Mouse (Mus musculus) urinary bladder, adult 2 months (tissue): ENCODE data around the gene Tagln2. TPM values are rescaled to one million over a fixed set of nuclear protein-coding genes. Genes with fewer than 3 reads are reported as not detected.

Source experiments
- DNase-seq: peaks from one replicate; pipeline ENCODE4 v3.0.0; 2022; ENCODE audit warnings: low spot score
- polyA plus RNA-seq: library from polyadenylated mRNA; depleted of rRNA; stranded (reverse); fragments of >200 nt; gene quantifications from 2 replicates; pipeline ENCODE4 v1.2.3, GENCODE M21; 2012

Gene Tagln2
- polyA plus RNA-seq, 1 experiment, result 175 TPM

DNA sequence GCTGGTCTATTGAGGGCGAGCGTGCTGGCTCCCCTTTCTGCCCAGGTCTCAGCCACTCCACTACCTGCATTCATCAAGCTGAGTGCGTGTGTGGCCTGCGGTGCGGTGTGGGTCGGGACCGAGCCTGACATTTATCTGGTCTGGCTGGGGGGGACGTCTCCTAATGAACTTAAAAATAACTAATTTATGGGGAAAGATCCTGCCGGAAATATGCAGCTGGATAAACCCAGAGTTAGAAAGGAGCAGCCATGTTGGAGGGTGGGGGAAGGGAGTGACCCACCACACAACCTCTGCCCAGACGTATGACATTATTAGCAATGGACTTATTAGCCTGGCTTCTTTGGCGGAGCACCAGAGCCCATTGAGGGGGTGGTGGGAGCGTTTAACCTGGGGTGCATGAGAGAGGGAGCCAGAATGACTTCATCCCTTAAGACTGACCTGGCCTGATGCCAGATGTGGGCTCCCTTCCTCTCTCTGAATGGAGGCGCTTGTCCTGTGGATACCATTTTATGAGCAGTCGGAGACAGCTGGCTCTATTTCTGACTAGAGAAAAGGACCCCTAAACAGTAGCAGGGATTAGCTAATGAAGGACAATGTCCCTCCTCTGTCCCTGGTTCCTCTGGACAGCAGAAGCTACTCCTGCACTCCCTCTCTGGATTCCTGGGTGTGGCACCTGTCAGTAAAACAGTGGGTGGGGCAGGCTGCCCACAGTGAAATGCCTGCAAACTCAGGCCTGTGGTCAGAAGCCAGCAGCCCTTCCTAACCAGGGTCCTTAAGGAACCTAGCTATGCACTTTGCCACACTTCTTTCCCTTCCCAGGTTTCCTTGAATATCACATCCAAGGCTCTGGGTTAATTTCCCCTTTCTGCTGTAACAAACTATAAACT lies 3.5 kb downstream of the Tagln2 start:
- no peak for DNase-seq

DNA sequence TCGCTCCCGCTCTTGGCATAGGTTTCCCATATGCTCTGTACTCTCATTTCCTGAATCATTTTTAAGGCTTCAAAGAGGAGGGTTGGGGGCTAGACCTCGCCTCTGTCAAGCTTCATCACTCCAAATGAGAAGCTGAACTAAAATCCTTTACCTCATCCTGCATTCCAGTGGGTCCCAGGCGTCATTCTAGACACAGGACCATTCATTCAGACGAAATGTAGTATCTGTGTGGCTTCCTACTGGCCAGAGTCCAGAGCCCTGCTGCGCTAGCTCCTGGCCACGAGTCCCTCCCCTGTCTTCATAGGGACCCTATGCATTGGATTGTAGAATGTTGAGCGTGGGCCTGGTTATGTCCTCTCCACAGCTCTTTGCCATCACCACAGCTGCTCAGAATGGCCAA lies 4.9 kb downstream of the Tagln2 start:
- DNase-seq, result no peak

DNA sequence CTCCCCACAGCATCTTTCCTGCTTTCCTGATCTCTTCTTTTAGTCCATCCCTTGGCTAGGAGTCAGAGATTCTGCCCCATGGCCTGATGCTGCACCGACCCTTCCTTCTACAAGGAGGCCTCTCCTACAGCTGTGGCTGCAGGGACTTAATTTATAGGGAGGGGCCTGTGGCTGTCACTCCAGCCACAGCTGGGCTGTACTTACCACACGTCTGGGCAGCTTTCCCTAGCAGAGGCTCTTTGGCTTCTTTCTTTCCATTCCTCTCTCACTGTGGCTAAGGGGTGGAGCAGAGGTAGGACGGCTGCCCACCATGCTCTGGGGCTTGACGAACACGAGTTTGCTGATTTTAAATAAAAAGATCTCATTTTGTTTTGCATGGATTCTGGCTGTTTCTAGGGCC lies 7.2 kb downstream of the Tagln2 start:
- no peak for DNase-seq

DNA sequence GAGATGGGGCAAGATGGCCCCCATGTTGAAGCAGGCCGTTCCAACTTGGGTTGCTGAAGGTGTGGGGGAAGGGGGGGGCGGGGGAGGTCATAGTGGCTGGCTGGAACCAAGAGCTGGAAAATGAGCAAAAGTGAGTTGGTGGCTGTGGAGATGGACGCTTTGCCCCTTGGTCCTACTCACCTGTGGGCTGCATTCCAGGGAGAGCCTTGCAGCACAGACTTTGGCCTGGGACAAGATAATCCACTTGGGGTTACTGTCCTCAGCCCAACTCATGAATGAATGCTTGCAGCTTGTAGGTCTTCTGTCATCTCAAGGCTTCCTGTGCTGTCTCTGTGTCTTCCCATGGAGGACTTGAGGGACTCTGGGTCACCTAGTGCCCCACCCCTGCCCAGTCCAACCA lies 7.9 kb downstream of the Tagln2 start:
- DNase-seq, result no peak

DNA sequence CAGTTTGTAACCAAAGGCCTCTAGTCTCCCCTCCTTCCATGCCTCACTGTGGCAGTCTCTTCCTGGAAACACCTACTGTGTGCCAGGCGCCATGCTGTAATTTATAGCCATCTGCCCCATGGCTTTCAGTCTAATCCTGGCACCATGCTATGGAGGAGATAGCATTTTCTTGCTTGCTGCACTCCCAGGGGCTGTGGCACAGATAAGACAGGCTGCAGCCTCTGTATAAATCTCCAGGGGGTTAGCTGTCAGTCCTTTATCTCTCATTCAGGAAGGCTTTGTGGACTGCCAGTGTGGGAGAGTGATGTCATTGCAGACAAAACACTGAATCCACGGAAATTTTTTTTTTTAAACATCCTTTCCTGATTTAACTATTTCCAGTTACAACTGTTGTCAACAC lies 8.3 kb downstream of the Tagln2 start:
- DNase-seq, result no peak

DNA sequence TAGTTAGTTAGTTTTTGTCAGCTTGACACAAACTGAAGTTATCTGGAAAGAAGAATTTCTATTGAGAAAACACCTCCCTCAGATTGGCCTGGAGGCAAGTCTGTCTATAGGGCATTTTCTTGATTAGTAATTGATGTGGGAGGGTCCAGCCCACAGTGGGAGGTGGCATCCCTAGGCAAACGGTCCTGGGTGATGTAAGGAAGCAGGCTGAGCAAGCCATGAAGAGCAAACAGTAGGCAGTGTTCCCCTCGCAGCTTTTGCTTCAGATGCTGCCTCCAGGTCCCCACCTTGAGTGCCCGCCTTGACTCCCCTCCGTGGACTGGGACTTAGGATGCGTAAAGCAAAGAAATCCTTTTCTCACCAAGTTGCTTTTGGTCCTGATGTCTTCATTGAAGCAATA lies 9.4 kb downstream of the Tagln2 start:
- no peak for DNase-seq

DNA sequence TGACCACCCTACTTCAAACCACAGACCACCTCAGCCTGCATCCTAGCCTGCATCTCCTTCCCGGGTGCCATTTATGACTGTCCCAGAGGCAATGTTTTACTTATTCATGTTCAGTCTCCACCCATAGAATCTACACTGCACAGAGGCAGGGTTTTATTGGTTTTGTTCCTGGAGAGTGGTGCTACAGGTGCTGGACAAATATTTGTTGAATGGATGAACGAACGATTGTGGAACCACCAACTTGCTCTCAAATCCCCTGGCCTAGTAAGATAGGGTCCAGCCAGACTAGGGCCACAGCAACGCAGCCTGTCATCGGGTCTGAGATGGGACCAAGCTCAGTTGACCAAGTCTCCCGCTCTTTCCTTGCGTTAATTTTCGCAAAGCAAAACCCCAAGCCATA lies 10.1 kb downstream of the Tagln2 start:
- DNase-seq, result no peak

DNA sequence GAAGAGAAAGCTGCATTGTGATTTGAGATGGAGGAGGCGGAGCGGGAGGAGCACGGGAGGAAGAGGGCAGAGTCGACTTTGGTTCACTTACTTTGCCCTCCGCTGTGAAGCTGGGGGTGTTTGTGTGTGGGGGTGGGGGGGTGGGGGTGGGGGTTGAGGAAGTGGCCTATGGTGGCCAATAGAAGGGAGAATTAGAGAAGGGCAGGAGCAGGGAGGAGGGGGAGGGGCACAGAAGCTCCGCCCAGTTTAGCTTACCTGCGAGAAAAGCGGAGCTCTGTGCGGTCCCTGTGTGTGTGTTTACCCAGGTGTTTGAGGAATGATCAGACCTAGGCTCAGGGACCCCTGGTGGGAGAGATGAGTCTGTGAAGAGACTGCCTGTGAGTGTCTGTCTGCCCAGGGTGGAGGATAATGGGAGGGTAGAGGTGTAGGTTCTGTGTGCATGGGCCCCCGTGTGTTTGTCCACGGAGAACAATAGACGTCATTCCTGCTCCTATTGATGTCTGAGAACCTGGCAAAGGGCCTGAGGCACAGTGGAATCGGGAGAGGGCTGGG lies 10.7 kb downstream of the Tagln2 start:
- DNase-seq, result no peak

DNA sequence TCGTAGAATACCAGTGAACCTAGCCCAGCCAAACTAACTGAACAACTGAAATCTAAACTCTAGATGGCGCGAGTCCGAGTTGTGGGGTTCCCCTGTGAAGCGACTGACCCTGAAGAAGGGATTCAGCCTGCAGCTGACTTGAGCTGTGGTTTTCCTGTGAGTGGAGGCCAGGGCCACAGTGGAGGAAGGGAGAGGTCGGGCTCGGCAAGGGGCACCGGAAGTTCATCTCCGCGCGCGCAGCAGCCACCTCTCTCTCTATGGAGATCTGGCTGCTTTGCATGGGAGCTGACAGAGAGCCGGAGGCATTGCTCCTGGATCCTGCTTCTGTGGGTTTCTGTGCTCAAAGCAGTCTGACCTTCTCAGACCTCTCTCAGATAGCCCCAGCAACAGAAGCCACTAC lies 13.1 kb downstream of the Tagln2 start:
- DNase-seq, result no peak

DNA sequence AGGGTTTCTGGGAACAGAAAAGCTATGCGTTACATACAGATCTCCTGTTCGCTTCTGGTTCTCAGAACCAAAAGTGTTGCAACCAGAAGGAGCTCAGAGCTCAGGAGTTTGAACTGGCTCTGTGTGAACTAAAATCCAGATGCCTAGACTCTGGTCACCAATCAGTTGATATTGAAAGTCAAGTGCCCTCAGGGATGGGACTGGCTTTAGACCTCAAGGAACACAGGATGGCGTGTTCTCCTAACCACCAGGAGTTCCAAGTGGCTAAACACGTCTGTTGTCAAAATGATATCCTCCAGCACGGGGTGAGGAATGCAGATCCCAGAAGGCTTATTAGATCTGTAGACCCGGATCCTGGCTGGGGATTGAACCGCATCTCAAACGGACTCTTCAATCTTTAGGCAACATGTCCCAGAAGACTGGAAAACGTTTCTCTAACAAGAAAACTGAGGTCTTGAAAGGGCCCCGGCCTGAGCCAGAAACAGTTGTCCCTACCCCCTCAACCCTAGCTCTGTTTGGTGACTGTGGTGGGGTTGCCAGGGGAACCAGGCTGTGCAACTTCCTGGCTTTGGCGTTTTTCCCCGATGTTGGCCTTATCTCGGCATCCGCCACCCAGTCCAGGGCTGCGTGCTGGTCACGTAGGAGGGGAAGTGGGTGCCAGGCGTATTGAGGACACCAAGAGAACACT lies 13.8 kb downstream of the Tagln2 start:
- no peak for DNase-seq

DNA sequence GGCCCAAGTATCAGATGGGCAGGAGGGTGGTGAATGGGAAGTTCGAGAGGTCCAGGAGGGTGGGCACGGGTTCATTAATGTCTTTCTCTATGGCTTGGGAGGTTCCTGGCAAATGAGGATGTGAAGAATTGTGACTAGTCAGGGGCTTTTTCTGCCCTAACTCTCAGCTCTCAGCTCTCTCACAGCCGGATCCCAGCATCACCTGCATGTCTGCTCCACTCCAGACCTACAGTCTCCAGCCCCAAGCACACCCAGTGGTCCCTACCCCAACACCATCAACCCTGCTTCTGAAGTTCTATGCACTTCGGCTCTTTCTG lies 14.3 kb downstream of the Tagln2 start:
- no peak for DNase-seq

DNA sequence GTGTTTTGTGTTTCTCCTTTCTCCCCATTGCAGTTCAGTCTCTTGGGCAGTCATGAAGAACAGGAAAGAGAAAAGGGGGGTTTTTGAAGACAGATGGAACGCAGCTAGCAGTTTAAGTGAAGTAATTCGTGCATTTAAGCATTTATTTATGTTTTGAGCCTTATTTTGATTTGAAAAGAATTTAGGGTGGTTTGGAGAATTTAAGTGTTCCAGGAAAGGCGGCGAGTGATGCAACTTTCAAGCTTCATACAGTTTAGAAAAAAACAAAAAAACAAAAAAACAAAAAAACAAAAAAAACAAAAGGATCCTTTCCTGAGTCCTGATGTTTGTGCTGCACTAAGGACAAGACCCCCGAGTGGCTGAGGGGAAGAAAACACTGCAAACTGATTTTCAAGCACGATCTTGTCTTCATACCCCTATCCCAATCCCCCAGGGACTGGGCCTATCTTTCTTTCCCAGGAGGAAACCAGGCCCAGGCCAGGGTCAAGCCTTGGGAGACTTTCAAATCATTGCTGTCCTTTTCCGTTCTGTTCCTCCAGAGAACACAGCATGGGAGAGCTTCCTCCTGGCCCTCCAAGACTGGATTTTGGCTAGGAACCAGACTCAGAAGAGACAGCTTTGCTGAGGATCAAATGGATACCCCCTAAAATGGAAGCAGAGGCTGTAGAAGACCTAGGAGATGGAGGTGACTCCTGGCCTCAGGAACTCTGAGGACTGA lies 14.9 kb downstream of the Tagln2 start:
- no peak for DNase-seq

DNA sequence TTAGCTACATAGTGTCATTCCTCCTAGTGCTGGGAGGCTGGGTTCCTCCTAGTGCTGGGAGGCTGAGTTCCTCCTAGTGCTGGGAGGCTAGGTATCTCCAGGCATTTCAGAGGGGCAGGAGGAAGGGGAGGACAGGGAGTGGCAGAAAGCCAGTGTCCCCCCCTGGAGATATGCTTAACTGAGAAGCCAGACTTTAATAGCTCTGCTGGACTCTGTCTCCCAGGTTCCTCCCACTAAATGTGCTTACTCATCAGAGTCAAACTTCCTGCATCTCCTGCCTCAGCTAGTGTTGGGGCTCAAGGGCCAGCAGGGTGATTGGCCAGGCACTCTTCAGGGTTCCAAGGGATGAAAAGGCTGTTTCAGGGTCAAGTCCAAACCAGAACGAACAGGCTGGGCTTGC lies 15.5 kb downstream of the Tagln2 start:
- no peak for DNase-seq

DNA sequence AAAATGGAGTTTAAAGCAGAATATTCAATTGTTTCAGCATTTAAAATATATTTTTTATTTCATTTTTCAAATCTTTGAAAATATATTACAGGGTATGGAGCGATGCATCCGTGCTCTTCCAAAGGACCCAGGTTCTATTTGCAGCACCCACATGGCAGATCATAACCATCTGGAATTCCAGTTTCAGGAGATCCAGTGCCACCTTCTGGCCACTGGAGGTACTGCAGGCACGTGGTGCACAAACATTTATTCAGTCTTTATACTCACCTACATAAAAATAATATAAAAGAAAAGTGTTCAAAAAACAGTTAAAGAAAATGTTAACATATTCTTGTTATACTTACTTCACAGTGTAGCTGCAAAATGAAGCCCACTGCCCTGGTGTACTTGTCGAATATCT lies 18.2 kb downstream of the Tagln2 start:
- DNase-seq, result no peak

DNA sequence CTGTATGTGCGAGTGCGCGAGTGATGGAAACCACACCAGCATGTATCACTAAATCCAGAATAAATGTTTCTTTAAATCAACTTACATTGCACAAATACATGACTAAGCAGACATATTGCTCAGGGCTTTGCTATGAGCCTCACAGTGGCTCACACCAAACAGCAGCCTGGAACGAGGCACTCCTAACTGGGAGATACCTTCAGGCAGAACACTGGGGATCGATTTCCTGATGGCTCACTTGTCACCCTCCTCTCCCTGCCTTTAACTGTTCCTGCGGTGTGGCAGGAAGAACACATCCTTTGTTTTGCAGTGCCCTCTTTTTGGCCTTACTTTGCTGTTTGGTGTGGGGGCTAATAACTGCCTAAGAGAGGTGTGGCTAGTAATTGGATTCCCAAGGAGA lies 19.8 kb downstream of the Tagln2 start:
- no peak for DNase-seq

DNA sequence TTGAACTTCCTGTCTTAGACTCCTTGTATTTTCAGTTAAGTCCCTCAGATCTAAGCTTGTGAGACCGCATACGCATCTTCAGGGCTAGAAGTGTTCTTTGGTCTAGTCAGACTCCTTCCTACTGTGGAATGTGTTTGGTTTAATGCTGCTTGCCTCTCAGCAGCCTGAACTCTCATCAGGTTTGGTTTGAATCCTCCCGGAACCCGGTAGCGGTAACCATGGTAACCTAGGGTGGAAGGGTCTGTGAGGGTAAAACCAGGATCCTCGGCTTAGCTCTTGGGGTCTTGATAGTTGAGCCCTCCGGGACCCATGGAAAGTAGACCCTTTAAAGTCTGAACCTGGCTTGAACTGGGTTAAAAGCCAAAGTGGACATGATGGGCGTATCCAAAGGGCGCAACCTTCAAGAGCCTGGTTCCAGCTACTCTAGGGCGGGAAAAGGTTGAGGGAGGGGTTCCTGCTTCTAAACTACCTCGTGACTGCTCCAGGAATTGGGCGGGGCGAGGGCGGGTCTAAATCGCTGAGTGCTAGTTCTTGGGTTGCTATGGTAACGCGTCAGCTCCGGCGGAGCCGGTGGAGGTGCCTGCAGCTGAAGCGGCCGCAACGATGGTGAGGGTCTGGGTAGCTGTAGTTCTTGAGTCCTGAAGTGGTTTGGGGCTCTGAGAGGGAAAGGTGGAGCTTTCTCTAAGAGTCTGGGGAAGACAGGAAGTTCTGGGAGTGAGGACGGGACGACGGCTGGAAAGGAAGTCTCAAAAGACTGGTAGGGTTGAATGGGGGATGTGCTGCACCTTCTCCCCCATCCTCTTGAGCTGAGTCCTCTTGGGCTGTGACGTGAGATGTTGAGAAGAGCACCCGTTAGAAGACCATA lies 21.0 kb downstream of the Tagln2 start, which contains the start of gene Cfap45:
TSS of gene Cfap45 (plus strand) at position 226 of the 865 bp plus-strand sequence.
- no peak for DNase-seq

DNA sequence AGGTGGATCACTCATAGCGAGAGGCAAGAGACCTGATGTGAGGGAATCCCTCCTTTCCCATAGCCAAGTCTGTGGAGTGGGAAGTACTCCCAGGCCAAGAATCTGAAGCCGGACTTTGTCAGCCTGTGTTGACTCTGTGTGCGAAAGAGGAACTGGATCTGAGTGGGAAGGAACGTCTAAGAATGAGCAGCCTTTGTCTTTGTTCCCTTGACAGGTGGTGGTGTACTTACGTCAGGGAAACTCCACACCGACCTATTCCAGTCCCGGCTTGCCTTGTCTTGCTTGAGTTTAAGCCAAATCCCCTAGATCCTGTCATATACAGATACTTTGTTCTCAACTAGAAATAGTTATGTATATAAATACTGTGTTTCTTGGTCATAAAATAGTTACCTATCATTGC lies 22.7 kb downstream of the Tagln2 start:
- no peak for DNase-seq

DNA sequence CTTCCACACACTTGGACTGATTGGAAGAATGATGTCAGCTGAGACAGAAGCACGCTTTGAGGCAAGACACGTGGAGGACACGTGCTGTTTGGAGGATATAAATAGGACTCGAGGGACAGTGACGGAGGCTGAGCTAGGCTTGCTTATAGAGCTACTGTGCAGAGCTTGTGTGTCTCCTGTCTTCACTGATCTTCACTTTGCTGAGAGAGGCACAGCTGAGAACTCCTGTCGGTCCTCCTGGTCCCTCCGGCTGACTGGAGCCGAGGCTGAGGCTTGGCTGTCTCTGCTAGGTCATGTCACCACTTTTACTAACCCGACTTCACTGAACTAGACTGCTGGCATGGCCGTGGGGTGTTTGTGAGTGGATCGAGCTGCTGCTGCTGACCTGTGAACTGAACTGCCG lies 23.9 kb downstream of the Tagln2 start:
- DNase-seq, result no peak

DNA sequence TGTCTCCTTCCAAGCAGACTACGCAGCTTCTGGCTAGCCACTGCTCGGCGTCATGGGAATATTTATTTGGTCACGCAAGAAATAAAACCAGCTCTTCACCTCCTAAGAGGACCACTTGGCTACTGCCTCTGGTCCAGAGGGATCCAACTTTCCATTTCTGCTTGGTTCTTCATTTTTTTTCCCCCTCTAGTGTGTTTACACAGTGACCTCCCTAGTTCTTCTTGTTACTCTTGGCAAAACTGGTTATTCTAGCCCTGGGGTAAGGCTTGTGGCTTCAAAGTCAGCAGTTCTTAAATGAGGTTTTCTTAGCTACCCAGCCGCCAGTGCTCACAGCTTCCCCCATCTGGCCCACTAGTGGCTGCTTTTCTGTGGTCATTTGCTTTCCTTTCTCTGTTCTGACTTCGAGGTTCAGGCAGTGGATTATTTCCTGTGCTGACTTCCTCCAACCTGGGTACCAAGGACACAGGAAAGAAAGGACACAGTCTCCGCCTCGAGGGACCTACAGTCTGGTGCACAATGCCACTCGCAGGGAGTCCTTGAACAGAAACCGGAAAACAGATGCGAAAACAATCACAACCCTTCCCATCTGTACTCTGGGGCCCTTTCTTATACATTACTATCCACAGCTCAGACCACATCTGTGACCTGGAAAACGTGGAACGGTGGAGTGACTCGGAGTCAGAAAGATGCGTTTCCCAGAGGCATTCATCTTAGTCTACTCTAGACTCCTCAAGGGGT lies 25.3 kb downstream of the Tagln2 start:
- DNase-seq, result no peak

DNA sequence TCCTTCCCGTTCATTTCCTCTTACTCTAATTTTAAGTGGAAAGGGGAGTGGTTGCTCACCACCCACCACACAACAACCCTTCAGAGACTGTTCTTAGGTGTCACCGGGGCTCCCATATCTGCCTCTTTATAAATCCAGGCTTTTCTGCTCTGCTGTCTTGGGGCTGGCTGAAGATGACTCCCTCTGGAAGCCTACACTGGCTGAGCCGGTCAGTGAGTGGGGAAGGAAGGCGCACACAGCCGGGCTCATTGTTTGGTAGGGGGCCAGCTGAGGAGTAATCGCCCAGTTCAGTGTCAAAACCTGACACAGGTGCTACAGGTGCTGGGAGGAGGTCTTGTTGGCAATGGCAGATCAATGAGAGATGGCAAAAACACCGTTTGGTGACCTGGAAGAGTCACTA lies 26.1 kb downstream of the Tagln2 start:
- DNase-seq, result no peak
